Mouse (Mus musculus): ENCODE data around the gene Tepp.

DNA sequence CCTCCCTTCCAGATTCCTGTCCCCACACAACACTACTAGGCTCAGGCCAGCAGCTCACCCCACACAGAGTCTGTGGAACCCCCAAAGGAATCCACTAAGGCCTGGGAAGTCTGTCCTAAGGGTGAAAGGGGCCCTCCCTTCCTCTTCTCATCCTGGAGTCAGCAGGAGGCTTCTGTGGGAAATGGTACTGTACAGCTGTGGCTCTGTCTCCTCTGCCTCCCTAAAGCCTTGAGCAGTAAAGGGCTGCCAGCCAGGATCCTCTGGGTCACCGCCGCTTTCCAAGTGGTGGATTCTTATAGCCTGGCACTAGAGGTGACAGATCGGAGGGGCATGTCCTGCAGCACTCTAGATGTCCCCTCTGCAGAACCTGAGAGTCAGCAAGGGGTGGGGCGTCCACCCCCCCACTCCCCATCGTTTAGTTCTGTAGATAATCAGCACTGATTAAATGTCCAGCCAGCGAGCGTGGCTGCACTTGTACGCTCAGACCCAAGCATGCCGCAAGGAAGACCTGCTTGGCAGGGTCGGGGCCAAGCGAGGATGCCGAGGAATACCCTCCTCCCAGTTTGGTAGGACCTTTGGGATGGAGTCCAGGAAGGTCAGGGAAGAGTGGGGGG lies 63.1 kb downstream of the Tepp start:
- TF ChIP-seq CTCF (IDR thresholded peaks at IDR 0.05; ENCODE audit: extremely low read depth, insufficient read depth, low read length) = no peak
- TF ChIP-seq POLR2A (IDR thresholded peaks at IDR 0.05; ENCODE audit: extremely low read depth, insufficient read depth, low read length) = no peak

All from cortical plate, adult 2 months (tissue).